Mouse (Mus musculus) retina, postnatal 1 day (tissue): ENCODE data around the gene Setd7.
A peak's percentile ranks its signal among the peaks of the same experiment; 100 is the strongest.
"Not testable (repeated sequence)": the region's sequence is repeated elsewhere in the genome, so short reads cannot be mapped to it uniquely, and the experiment has no call there.

Source experiments
- DNase-seq: peaks from one replicate; pipeline ENCODE4 v3.0.0-alpha.2; 2012

Setd7 gene

DNA sequence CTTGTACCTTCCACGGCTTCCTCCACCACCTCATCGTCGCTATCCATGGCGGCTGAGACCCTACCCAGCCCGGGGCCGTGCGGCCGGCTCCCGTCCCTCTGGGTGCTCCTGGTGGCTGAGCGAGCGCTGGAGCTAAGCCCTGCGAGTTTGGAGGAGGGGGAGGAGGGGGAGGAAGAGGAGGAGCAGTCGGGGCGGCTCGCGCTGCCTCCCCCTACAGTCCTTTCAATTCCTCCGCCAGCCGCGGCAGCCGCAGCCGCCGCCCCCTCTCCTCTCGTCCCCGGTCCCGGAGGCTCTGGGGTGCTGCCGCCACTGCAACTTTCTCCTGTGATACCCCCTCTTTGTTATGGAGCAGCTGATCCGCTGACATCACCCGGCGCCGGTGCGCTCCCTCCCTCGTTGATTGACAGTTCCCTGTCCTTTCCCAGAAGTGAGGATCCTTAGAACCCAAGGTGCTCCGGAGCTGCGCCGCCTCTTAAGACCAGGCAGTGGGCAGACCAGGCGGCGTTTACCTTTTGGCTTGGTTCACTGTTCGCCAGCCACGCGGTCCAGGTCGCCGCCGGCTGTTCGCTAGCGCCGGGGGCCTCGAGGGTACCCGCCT is at the start of gene Setd7:
Setd7 (minus strand) TSS at position 369 of the 598 bp plus-strand sequence.
- peak; percentile 87 for DNase-seq

DNA sequence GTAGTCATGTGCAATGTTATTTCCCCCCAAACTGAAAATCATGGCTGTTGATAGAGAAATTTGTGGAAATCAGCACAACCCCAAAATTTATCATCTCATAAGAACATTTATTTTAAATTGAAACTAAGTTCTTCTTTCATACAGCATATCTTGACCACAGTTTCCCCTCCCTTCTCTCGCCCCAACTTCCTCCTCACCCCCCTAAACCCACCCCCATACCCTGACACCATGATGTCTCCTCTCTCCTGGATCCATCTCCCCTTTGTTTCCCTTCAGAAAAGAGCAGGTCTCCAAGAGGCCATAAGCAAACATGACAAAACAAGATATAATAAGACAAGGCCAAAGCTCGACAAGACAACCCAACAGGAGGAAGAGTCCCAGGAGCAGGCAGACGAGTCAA is 43.8 kb upstream of the Setd7 start:
- no peak for DNase-seq

DNA sequence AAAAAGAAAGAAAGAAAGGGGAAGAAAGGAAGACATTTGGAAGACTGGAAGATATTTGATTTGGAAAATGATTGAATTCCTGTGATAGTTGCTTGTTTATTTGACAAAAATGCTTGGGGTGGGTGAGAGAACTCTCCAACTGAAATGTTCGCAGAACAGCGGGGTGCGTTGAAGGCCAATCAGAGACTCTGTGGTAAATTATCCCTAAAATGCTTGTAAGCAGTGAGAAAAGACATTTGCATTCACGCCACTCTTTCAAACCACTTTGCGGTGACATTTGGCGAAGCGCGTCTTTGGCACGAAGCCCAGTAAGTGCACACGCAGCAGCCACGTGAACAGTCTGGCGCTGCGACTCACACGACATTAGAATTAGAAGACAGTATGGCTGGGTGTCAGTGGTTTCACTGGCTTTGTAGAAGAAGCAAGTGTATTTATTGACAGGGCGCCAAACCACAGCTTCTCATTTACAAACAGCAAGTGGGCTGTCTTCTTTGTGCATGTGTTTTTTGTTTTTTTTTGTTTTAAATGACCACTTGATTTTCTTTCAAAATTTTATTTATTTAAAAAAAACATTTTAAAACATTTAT is 43.1 kb upstream of the Setd7 start:
- peak; percentile 24 for DNase-seq

GRCm38 (mm10) chr3:51601461-51601860 is 40.8 kb upstream of the Setd7 start:
- DNase-seq = no peak

GRCm38 (mm10) chr3:51600728-51601127 is 40.0 kb upstream of the Setd7 start:
- DNase-seq = no peak

DNA sequence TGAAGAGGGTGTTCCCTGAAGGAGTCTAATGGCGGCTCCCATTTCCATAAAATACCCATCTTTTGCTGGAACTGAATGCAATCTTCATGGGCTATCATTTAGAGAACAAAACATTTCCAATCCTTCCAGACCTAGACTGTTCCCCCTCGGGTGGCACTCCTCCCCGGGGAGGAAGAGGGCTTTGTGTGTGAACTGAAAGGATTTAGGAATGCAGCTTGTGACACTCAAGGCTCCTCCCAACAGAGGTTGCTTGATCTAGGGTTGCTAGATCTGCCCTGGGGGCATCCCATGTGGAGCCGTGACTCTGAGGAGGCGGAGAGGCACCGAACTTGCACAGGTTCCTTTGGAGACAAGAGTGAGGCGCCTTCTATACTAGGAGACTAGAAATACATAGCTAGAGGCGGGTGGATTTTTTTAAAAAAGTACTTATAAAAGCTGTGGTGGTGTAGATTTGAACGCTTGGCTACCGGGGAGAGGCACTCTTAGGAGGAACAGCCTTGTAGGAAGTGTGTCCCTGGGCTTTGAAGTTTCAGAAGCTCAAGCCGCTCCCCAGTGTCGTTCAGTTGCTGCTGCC is 38.5 kb upstream of the Setd7 start:
- no peak for DNase-seq

DNA sequence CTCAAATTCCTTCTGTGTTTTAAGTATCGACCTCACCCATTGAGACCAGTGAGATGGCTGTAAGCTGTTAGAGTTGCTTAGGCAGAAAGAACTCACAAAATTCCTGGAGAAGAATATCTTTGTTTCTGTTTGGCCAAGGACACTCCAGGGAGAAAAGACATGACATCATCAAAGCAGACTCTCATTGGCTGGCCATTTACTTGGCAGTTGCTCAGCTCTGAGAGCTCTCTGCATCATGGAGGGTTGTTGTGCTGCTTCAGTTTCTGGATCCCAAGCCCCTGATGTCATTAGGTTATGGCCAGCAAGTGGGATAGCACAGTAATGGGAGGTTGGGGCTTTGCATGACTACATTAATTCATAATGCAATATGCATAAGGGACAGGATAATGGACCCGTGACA is 35.9 kb upstream of the Setd7 start:
- peak; percentile 10 for DNase-seq

DNA sequence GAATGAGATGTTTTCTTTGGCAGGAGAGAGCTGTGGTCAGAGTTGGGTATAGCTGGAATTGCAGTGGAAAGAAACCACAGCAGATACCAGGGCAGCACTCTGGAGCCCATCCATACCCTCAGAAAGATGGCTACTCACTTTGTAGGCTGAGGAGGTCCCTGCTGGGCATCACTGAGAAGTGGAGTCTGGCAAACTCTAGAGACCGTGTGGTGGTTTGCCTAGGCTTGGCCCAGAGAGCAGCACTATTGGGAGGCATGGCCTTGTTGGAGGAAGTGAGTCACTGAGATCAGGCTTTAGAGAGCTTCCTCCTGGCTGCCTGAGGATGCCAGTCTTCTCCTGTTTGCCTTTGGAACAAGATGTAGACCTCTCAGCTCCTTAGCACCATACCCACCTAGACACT is 32.8 kb upstream of the Setd7 start:
- DNase-seq = no peak

DNA sequence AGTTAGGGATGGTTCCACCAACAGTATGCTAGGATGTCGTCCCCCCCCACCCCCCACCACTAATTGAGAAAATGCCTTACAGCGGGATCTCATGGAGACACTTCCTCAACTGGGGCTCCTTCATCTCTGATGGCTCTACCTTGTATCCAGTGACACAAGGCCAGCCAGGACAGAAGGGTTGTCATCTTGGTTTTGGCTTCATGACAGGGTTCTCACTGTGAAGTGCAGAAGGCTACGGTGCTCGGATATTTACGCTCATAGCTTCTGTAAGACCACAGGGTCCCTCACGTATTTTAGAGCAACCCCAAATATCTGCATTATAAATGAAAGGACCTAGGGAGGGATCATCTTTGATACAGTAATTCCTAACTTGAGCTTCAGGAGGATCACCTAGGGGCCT is 30.9 kb upstream of the Setd7 start:
- no peak for DNase-seq

- peak; percentile 55 for DNase-seq
Measured at GRCm38 (mm10) chr3:51590207-51590892, 29.7 kb upstream of the Setd7 start.

- DNase-seq = no peak
Measured at GRCm38 (mm10) chr3:51587697-51588262, 27.1 kb upstream of the Setd7 start.

- peak; percentile 88 for DNase-seq
Measured at GRCm38 (mm10) chr3:51583574-51584391, 23.1 kb upstream of the Setd7 start.

- DNase-seq = not testable (repeated sequence)
Measured at GRCm38 (mm10) chr3:51579243-51579642, 18.6 kb upstream of the Setd7 start.

GRCm38 (mm10) chr3:51577816-51578749 is 17.4 kb upstream of the Setd7 start:
- no peak for DNase-seq

- DNase-seq = peak; percentile 78
Measured at GRCm38 (mm10) chr3:51577359-51577758, 16.7 kb upstream of the Setd7 start.

DNA sequence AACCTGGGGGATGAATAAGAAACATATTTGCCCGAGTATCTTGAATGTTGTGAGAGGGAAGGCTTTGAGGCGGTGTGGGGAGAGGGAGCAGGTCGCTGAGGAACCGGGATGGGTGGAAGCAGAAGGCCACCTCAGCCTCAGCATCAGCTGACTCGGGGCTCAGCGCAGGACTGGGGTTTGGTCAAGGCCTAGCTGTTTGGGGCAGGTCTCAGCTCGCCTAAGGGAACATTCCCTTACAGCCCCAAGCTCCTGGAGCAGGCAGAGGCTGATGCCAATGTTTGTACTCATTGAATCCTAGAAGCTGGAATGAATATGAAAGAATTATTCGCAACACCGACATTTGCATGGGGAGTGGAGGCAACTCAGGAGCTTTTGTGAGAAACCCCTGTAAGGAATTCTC is 13.2 kb upstream of the Setd7 start:
- no peak for DNase-seq

- DNase-seq = no peak
Measured at GRCm38 (mm10) chr3:51570200-51570599, 9.5 kb upstream of the Setd7 start.

- no peak for DNase-seq
Measured at GRCm38 (mm10) chr3:51561993-51562385, 1.3 kb upstream of the Setd7 start.

- DNase-seq = peak; percentile 81
Measured at GRCm38 (mm10) chr3:51561109-51561992, 672 bp upstream of the Setd7 start.
